ENCODE assay signal across 17 mouse cellular contexts in genomic region chr3:101652967-101653366, GRCm38 (mm10). TPM values are rescaled to one million over a fixed set of nuclear protein-coding genes. Genes with fewer than 3 reads are reported as not detected.
DNase-seq lines count a peak whose midpoint lies in the region; ATAC-seq and TF ChIP-seq lines count a peak whose summit lies in the region.
"Had no signal": no experiment of that assay in that cellular context is flagged by ENCODE, and none has a peak within 500 bp of the region (broad histone marks: within the 10 kb centered on the region; RNA-seq: fewer than 3 reads in every experiment).

No protein-coding gene starts in this region.

- no peak overlapping the region for H3K27ac ChIP-seq in kidney, embryonic 15.5 days
- H3K27ac ChIP-seq in stomach, embryonic 14.5 days (ENCODE audit: low read length): peak overlapping the region; percentile 7; the same call in 1 of the 2 replicates
- H3K27ac ChIP-seq in stomach, postnatal 0 days (replicated peaks): no peak overlapping the region
- H3K27ac ChIP-seq in intestine, embryonic 16.5 days (ENCODE audit: low read length): no peak overlapping the region
- H3K27ac ChIP-seq: embryonic facial prominence, embryonic 13.5 days; forebrain, embryonic 12.5 days; heart, embryonic 13.5 days; macrophage had no signal

- ATAC-seq in kidney, embryonic 15.5 days (replicated peaks; ENCODE audit: low FRiP score): no peak
- ATAC-seq in stomach, embryonic 14.5 days (ENCODE audit: insufficient number of reproducible peaks, insufficient read depth, low FRiP score, low read depth): no peak
- no peak for ATAC-seq in stomach, postnatal 0 days (ENCODE audit: low FRiP score, low TSS enrichment)
- no peak for ATAC-seq in intestine, embryonic 16.5 days
- ATAC-seq: liver, postnatal 0 days had no signal

- WGBS in kidney, embryonic 15.5 days: 72% methylated on average over 2 of the region's 2 CpGs
- WGBS in stomach, embryonic 14.5 days: 58% methylated on average over 2 of the region's 2 CpGs
- 56% methylated on average over 2 of the region's 2 CpGs for WGBS in stomach, postnatal 0 days
- 70% methylated on average over 2 of the region's 2 CpGs for WGBS in intestine, embryonic 16.5 days

- no peak for TF ChIP-seq CTCF in stomach, postnatal 0 days (IDR thresholded peaks at IDR 0.05; ENCODE audit: low read depth)

- no peak overlapping the region for H3K4me3 ChIP-seq in kidney, embryonic 15.5 days (replicated peaks)
- no peak overlapping the region for H3K4me3 ChIP-seq in stomach, embryonic 14.5 days (ENCODE audit: low read depth, low read length)
- H3K4me3 ChIP-seq in stomach, postnatal 0 days (ENCODE audit: low read depth, low read length): no peak overlapping the region
- no peak overlapping the region for H3K4me3 ChIP-seq in intestine, embryonic 16.5 days (ENCODE audit: low read length)
- H3K4me3 ChIP-seq: embryonic facial prominence, embryonic 13.5 days; forebrain, embryonic 12.5 days; heart, embryonic 13.5 days had no signal

- H3K9ac ChIP-seq in kidney, embryonic 15.5 days: no peak overlapping the region
- no peak overlapping the region for H3K9ac ChIP-seq in stomach, embryonic 14.5 days (replicated peaks; ENCODE audit: low read depth, low read length)
- no peak overlapping the region for H3K9ac ChIP-seq in stomach, postnatal 0 days (ENCODE audit: low read length)
- H3K9ac ChIP-seq in intestine, embryonic 16.5 days (ENCODE audit: low read depth, low read length): no peak overlapping the region
- H3K9ac ChIP-seq: embryonic facial prominence, embryonic 13.5 days; forebrain, embryonic 12.5 days; heart, embryonic 13.5 days; liver, postnatal 0 days had no signal

- DNase-seq in adrenal gland, postnatal 10 days: peak; percentile 12
- no peak for DNase-seq in adrenal gland, postnatal 25 days
- peak; percentile 48 for DNase-seq in kidney, adult 11 months
- DNase-seq in stomach, postnatal 0 days (ENCODE audit: low spot score): no peak
- DNase-seq in lung, postnatal 10 days: no peak
- DNase-seq: adrenal gland, adult 8-10 months; gastrocnemius, postnatal 10 days; liver, postnatal 0 days; spleen, adult 18-20 months; thymus, postnatal 4 days had no signal

- H3K4me2 ChIP-seq in kidney, embryonic 15.5 days: no peak overlapping the region
- H3K4me2 ChIP-seq in stomach, embryonic 14.5 days (replicated peaks; ENCODE audit: low read depth, low read length): no peak overlapping the region
- H3K4me2 ChIP-seq in stomach, postnatal 0 days (replicated peaks; ENCODE audit: low read depth): no peak overlapping the region
- no peak overlapping the region for H3K4me2 ChIP-seq in intestine, embryonic 16.5 days (ENCODE audit: low read depth, low read length)
- H3K4me2 ChIP-seq: embryonic facial prominence, embryonic 13.5 days; forebrain, embryonic 12.5 days; heart, embryonic 13.5 days had no signal

- peaks cover 23% of the 10 kb centered on the region for H3K4me1 ChIP-seq in kidney, embryonic 15.5 days
- H3K4me1 ChIP-seq in stomach, embryonic 14.5 days (ENCODE audit: control insufficient read depth, insufficient read depth, low read length): peaks cover 3% of the 10 kb centered on the region; the same call in 1 of the 2 replicates
- no peaks in the 10 kb centered on the region for H3K4me1 ChIP-seq in stomach, postnatal 0 days (replicated peaks; ENCODE audit: control insufficient read depth, insufficient read depth)
- H3K4me1 ChIP-seq in intestine, embryonic 16.5 days (ENCODE audit: control insufficient read depth, insufficient read depth, low read length): peaks cover 4% of the 10 kb centered on the region
- H3K4me1 ChIP-seq: forebrain, embryonic 12.5 days had no signal

- H3K36me3 ChIP-seq in kidney, embryonic 15.5 days: no peaks in the 10 kb centered on the region
- H3K36me3 ChIP-seq in stomach, embryonic 14.5 days (ENCODE audit: control insufficient read depth, insufficient read depth, low read length): no peaks in the 10 kb centered on the region
- H3K36me3 ChIP-seq in stomach, postnatal 0 days (ENCODE audit: control insufficient read depth, insufficient read depth, low read length): no peaks in the 10 kb centered on the region
- no peaks in the 10 kb centered on the region for H3K36me3 ChIP-seq in intestine, embryonic 16.5 days (ENCODE audit: control insufficient read depth, insufficient read depth, low read length)
- H3K36me3 ChIP-seq: embryonic facial prominence, embryonic 13.5 days; forebrain, embryonic 12.5 days; heart, embryonic 13.5 days had no signal

- H3K27me3 ChIP-seq in kidney, embryonic 15.5 days: no peaks in the 10 kb centered on the region
- H3K27me3 ChIP-seq in stomach, embryonic 14.5 days (ENCODE audit: control insufficient read depth, insufficient read depth, low read length): no peaks in the 10 kb centered on the region
- no peaks in the 10 kb centered on the region for H3K27me3 ChIP-seq in stomach, postnatal 0 days (ENCODE audit: control insufficient read depth, insufficient read depth, low read length)
- no peaks in the 10 kb centered on the region for H3K27me3 ChIP-seq in intestine, embryonic 16.5 days (replicated peaks; ENCODE audit: control insufficient read depth, insufficient read depth, low read length)
- H3K27me3 ChIP-seq: embryonic facial prominence, embryonic 13.5 days; forebrain, embryonic 12.5 days; heart, embryonic 13.5 days had no signal

- H3K9me3 ChIP-seq in kidney, embryonic 15.5 days (replicated peaks): no peaks in the 10 kb centered on the region
- H3K9me3 ChIP-seq in stomach, embryonic 14.5 days (ENCODE audit: control insufficient read depth, low read depth, low read length): no peaks in the 10 kb centered on the region
- no peaks in the 10 kb centered on the region for H3K9me3 ChIP-seq in stomach, postnatal 0 days (ENCODE audit: control insufficient read depth, low read length)
- H3K9me3 ChIP-seq in intestine, embryonic 16.5 days (ENCODE audit: control insufficient read depth, low read length): no peaks in the 10 kb centered on the region
- H3K9me3 ChIP-seq: embryonic facial prominence, embryonic 13.5 days; forebrain, embryonic 12.5 days; heart, embryonic 13.5 days had no signal

- no peak for TF ChIP-seq EP300 in stomach, postnatal 0 days (optimal IDR thresholded peaks at IDR 0.05)

RNA-seq across cellular contexts. Expression of gene Atp1a1, which starts 48.5 kb away (rescaled TPM):
- 100 to 1,000 TPM; 434 to 467 TPM for total RNA-seq in adrenal gland, postnatal 10 days (2021)
- 768 and 861 TPM in 2 replicates for total RNA-seq in adrenal gland, postnatal 25 days (2021)
- polyA plus RNA-seq in kidney, embryonic 15.5 days (2015; fragmentation: Nextera tagmentation; extraction: Ambion mirVana): 220 and 247 TPM in 2 replicates
- 167 and 190 TPM in 2 replicates for polyA plus RNA-seq in stomach, embryonic 14.5 days (2014; fragmentation: Nextera tagmentation; extraction: Ambion mirVana)
- 132 and 138 TPM in 2 replicates for polyA plus RNA-seq in stomach, postnatal 0 days (2015; fragmentation: Nextera tagmentation; extraction: Ambion mirVana)
- 262 and 319 TPM in 2 replicates for polyA plus RNA-seq in intestine, embryonic 16.5 days (2015; fragmentation: Nextera tagmentation; extraction: Ambion mirVana)

Comparison
In these comparisons a context has a peak if more than half of its experiments do, and no peak if none do; other contexts are left out.
1. DNase-seq: peak in adrenal gland, postnatal 10 days (single experiment) and kidney, adult 11 months (single experiment); none in adrenal gland, postnatal 25 days (single experiment), stomach, postnatal 0 days (single experiment) and lung, postnatal 10 days (single experiment).